Mouse (Mus musculus) lung, adult 2 months (tissue): ENCODE results near the gene Grcc10.

Experiments
- CTCF ChIP-seq: fragments of 200-500 bp; IDR thresholded peaks from 2 replicates; pipeline ENCODE4 v1.5.1; 2011; ENCODE audit warnings: mild to moderate bottlenecking, low read length, control low read depth; ENCODE audit not compliant: insufficient read depth
- POLR2A ChIP-seq: fragments of 200-500 bp; IDR thresholded peaks from 2 replicates; pipeline ENCODE4 v1.6.1; 2011; ENCODE audit warnings: low read depth, mild to moderate bottlenecking, control low read depth, low read length, borderline replicate concordance; ENCODE audit errors: extremely low read depth

DNA sequence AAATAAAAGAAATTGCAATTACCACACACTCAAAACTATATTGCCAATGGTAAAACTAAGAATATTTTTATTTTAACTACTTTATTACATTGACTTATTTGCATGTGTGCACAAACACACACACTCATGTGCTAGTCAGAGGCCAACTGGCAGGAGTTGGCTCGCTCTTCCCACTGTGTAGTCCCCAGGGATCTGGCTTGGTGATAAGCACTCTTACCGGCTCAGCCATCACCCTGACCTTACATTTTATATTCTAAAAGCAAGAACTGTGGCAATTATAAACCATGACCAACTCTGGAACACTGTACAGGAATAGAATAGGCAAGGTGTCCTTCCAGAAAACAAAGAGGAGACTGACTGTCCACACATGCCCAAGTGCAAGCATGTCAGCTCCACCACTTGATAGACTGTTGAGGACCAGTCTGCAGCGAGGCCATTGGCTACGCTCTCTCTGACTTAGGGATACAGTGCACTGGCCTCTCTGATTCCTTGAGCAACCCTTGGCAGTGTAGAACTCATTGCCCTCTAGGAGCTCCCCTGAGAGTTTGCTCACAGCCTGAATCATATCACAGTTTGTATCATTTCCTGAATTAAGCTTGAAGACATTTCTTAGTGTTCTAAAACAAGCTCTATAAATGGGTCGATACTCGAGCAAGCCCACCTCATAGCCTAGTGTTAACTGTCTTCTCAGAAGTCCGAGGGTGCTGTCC is 44.6 kb downstream of the Grcc10 start:
- TF ChIP-seq CTCF, result no peak
- no peak for TF ChIP-seq POLR2A
